Mouse (Mus musculus) midbrain, postnatal 0 days (tissue): Measurements from ENCODE around the gene Trp73. TPM values are rescaled to one million over a fixed set of nuclear protein-coding genes. Genes with fewer than 3 reads are reported as not detected.
A peak's percentile ranks its signal among the peaks of the same experiment; 100 is the strongest.

ENCODE experiments used
- ATAC-seq: fragments of 200-750 bp; cut with Nextera tagmentation; 2 replicates; pipeline ENCODE4 v1.8.0; 2017; ENCODE audit warnings: moderate number of reproducible peaks, mild to moderate bottlenecking, moderate TSS enrichment, moderate library complexity; ENCODE audit not compliant: low FRiP score
- DNase-seq: peaks from one replicate; pipeline ENCODE4 v3.0.0-alpha.2; 2015; ENCODE audit warnings: low spot score
- H3K27ac ChIP-seq: fragments of 300-500 bp; sonication (generic); 2 replicates; pipeline ENCODE4 v1.5.1; 2014; ENCODE audit warnings: low read depth, mild to moderate bottlenecking, low read length, mixed read lengths
- H3K27me3 ChIP-seq: fragments of 300-500 bp; sonication (generic); 2 replicates; pipeline ENCODE4 v1.6.1; 2014; ENCODE audit warnings: low read length, control low read depth, mixed read lengths; ENCODE audit not compliant: insufficient read depth
- H3K36me3 ChIP-seq: fragments of 300-500 bp; sonication (generic); 2 replicates; pipeline ENCODE4 v1.6.1; 2014; ENCODE audit warnings: low read length, control low read depth, mixed read lengths; ENCODE audit not compliant: insufficient read depth
- H3K4me1 ChIP-seq: fragments of 300-500 bp; sonication (generic); 2 replicates; pipeline ENCODE4 v1.6.1; 2014; ENCODE audit warnings: mild to moderate bottlenecking, control low read depth, antibody characterized with exemption, low read length, mixed read lengths; ENCODE audit not compliant: insufficient read depth
- H3K4me2 ChIP-seq: fragments of 300-500 bp; sonication (generic); 2 replicates; pipeline ENCODE4 v1.6.1; 2014; ENCODE audit warnings: low read depth, mild to moderate bottlenecking, low read length, mixed read lengths; ENCODE audit not compliant: poor library complexity, severe bottlenecking
- H3K4me3 ChIP-seq: fragments of 300-500 bp; sonication (generic); 2 replicates; pipeline ENCODE4 v1.5.1; 2014; ENCODE audit warnings: low read depth, mild to moderate bottlenecking, low read length, moderate library complexity
- H3K9ac ChIP-seq: fragments of 300-500 bp; sonication (generic); replicated peaks from 2 replicates; pipeline ENCODE4 v1.6.1; 2014; ENCODE audit warnings: mild to moderate bottlenecking, low read length, moderate library complexity, mixed read lengths; ENCODE audit not compliant: poor library complexity, severe bottlenecking
- H3K9me3 ChIP-seq: fragments of 300-500 bp; sonication (generic); 2 replicates; pipeline ENCODE4 v1.6.1; 2016; ENCODE audit warnings: low read length, control low read depth
- CTCF ChIP-seq: IDR thresholded peaks from 2 replicates; pipeline ENCODE4 v1.5.1; 2016; ENCODE audit warnings: antibody characterized with exemption, mild to moderate bottlenecking
- WGBS: fragments of 180-500 bp; shearing (Covaris S2); extraction: QIAGEN DNeasy Blood & Tissue Kit; methylation state at CpG from one replicate; pipeline ENCODE4 v1.1.7; 2014; 5-methylcytosine and 5-hydroxymethylcytosine counted together
- polyA plus RNA-seq: library from polyadenylated mRNA; unstranded; fragments of >200 nt; fragmentation: Nextera tagmentation; extraction: Ambion mirVana; gene quantifications from 2 replicates; pipeline ENCODE4 v1.2.1, GENCODE M21; 2015
- total RNA-seq: library from RNA; depleted of rRNA; stranded (reverse); fragments of >200 nt; gene quantifications from 2 replicates; pipeline ENCODE4 v1.2.3, GENCODE M21; 2014

Trp73 gene
- total and polyA plus RNA-seq, 2 experiments from 2014 or later, result 0.49 to 0.52 TPM

GRCm38 (mm10) chr4:154093210-154093609, 46.8 kb downstream of the Trp73 start:
- no peaks in the 10 kb centered on the region for H3K4me1 ChIP-seq
- ATAC-seq (no peak), DNase-seq (no peak)
- no peak overlapping the region for H3K9ac ChIP-seq
- H3K36me3 ChIP-seq, result no peaks in the 10 kb centered on the region
- H3K4me3 ChIP-seq, result no peak overlapping the region
- H3K27ac ChIP-seq, result no peak overlapping the region
- WGBS, result 30% methylated on average over 9 of the region's 9 CpGs
- no peaks in the 10 kb centered on the region for H3K9me3 ChIP-seq
- TF ChIP-seq CTCF, result peak; percentile 37
- H3K27me3 ChIP-seq, result peaks cover 5% of the 10 kb centered on the region; the same call in 1 of the 2 replicates
- H3K4me2 ChIP-seq, result no peak overlapping the region

GRCm38 (mm10) chr4:154091356-154091755, 48.7 kb downstream of the Trp73 start:
- DNase-seq (no peak), ATAC-seq (no peak)
- H3K4me2 ChIP-seq, result no peak overlapping the region
- H3K27me3 ChIP-seq, result no peaks in the 10 kb centered on the region
- WGBS, result 52% methylated on average over 8 of the region's 8 CpGs
- H3K27ac ChIP-seq, result no peak overlapping the region
- no peak overlapping the region for H3K9ac ChIP-seq
- no peak for TF ChIP-seq CTCF
- H3K36me3 ChIP-seq, result no peaks in the 10 kb centered on the region
- no peaks in the 10 kb centered on the region for H3K9me3 ChIP-seq
- H3K4me1 ChIP-seq, result no peaks in the 10 kb centered on the region
- H3K4me3 ChIP-seq, result no peak overlapping the region

DNA sequence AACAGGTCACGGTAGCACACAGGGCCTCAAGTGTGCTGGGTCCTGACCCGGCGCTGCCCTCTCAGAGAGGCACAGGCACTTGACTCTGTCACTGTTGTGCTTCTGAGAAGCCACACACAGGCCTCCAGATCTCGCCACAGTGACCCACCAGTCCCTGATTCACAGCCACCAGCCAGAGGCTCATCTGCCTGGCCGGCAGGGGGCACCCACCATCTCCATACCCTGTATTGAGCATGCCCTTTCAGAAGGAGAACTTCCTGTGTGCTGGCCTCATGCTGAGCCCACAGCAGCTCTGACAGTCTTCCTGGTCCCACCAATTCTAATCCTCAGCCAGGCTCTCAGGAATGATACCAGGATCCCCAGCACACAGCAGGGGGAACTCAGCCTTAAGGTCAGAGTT, 50.8 kb downstream of the Trp73 start:
- TF ChIP-seq CTCF, result no peak
- 56% methylated on average over 5 of the region's 5 CpGs for WGBS

GRCm38 (mm10) chr4:154086436-154086835, 53.6 kb downstream of the Trp73 start:
- WGBS, result 85% methylated on average over 8 of the region's 8 CpGs

More for the DNA sequence above, 50.8 kb downstream of the Trp73 start:
- DNase-seq (no peak), ATAC-seq (no peak)
- Histone ChIP-seq H3K9me3 (no peaks in the 10 kb centered on the region), H3K27me3 (no peaks in the 10 kb centered on the region), H3K27ac (no peak overlapping the region), H3K36me3 (no peaks in the 10 kb centered on the region), H3K4me2 (no peak overlapping the region), H3K4me1 (no peaks in the 10 kb centered on the region), H3K4me3 (no peak overlapping the region), H3K9ac (no peak overlapping the region)

DNA sequence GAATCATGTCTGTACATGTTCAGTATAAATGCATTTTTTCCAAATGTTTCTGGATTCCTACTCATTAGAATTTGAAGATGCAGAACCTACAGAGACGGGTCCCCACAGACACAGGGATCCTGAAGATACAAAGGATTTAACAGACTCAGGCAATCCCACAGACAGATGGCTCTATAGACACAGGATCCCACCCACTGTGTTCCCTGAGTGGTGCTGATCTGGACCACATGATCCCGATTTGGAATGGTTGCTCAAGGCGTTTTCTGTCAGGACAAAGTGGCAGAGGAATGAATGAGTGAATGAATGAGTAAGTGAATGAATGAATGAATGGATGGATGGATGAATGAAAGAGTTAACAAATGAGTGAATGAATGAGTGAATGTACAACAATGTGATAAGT, 54.2 kb downstream of the Trp73 start:
- H3K27ac ChIP-seq, result no peak overlapping the region
- no peaks in the 10 kb centered on the region for H3K36me3 ChIP-seq
- H3K9me3 ChIP-seq, result no peaks in the 10 kb centered on the region
- no peak overlapping the region for H3K4me3 ChIP-seq
- no peak overlapping the region for H3K4me2 ChIP-seq
- WGBS, result 29% methylated on average over 3 of the region's 3 CpGs
- H3K9ac ChIP-seq, result no peak overlapping the region
- ATAC-seq (no peak), DNase-seq (peak; percentile 38)
- no peaks in the 10 kb centered on the region for H3K4me1 ChIP-seq
- H3K27me3 ChIP-seq, result peaks cover 20% of the 10 kb centered on the region; the same call in 1 of the 2 replicates
- TF ChIP-seq CTCF, result no peak

More at GRCm38 (mm10) chr4:154086436-154086835, 53.6 kb downstream of the Trp73 start:
- Histone ChIP-seq H3K9ac (no peak overlapping the region), H3K27ac (no peak overlapping the region), H3K9me3 (no peaks in the 10 kb centered on the region), H3K27me3 (peaks cover 15% of the 10 kb centered on the region; the same call in 1 of the 2 replicates), H3K4me3 (no peak overlapping the region), H3K36me3 (no peaks in the 10 kb centered on the region), H3K4me2 (no peak overlapping the region), H3K4me1 (no peaks in the 10 kb centered on the region)
- ATAC-seq, result no peak
- TF ChIP-seq CTCF, result no peak
- DNase-seq, result no peak

DNA sequence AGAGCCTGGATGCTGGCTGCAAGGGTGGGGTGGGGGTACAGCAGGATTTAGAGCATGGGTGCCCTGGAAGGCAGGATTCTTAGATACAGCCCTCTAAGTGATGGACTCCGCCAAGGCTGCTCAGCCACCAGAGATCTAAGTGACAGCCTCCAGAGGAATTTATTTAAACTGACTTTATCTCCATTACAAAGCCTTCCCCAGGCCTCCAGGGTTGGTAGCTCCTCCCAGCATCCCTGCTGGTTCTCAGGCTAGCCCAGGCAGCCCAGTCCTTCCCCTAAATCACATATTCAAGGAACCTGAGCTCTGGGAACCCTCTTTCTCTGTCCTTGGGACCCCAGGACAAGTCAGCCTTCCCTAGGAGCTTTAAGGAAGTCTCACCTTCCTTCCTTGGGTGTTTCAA, 58.0 kb downstream of the Trp73 start:
- Histone ChIP-seq H3K4me2 (no peak overlapping the region), H3K9me3 (no peaks in the 10 kb centered on the region), H3K27ac (no peak overlapping the region), H3K36me3 (no peaks in the 10 kb centered on the region), H3K4me3 (no peak overlapping the region), H3K9ac (no peak overlapping the region), H3K4me1 (no peaks in the 10 kb centered on the region), H3K27me3 (peaks cover 37% of the 10 kb centered on the region; the same call in 1 of the 2 replicates)
- WGBS, result 25% methylated on average over 1 of the region's 1 CpGs
- DNase-seq (no peak), ATAC-seq (no peak)
- TF ChIP-seq CTCF, result no peak
